Mouse (Mus musculus) effector memory CD4-positive, alpha-beta T cell, adult 7 months (primary cell): ENCODE data around the gene Sp6. TPM values are rescaled to one million over a fixed set of nuclear protein-coding genes. Genes with fewer than 3 reads are reported as not detected.

ENCODE experiments used
- polyA plus RNA-seq: library from polyadenylated mRNA; unstranded; fragments of 100-300 nt; shearing (Covaris generic); gene quantifications from one replicate; pipeline ENCODE4 v1.2.1, GENCODE M21; 2017

Gene Sp6
- 1.9 TPM for polyA plus RNA-seq

GRCm38 (mm10) chr11:97013121-97013670, at the start of gene Sp6:
Gene Sp6 (plus strand): TSS chr11:97013394.

GRCm38 (mm10) chr11:96982859-96983258, 30.3 kb upstream of the Sp6 start, which contains the start of gene Sp2:
Gene Sp2 (minus strand): TSS chr11:96982959.

GRCm38 (mm10) chr11:97029686-97030417, 16.7 kb downstream of the Sp6 start, which contains the start of gene Scrn2:
Gene Scrn2 (plus strand): TSS chr11:97029938.

GRCm38 (mm10) chr11:97041022-97041899, 28.1 kb downstream of the Sp6 start, which contains the start of the genes Lrrc46 and Mrpl10:
Gene Lrrc46 (minus strand): TSS chr11:97041407.
Gene Mrpl10 (plus strand): TSS chr11:97041560.

GRCm38 (mm10) chr11:97050216-97050943, 37.2 kb downstream of the Sp6 start, which contains the start of gene Osbpl7:
Gene Osbpl7 (plus strand): TSS chr11:97050628.

Other genes starting within 250 kb of the Sp6 start
- 18.2 TPM for gene Snx11, start 235.8 kb upstream of the Sp6 start, polyA plus RNA-seq
- 16.3 TPM for gene Cbx1, start 224.3 kb upstream of the Sp6 start, polyA plus RNA-seq
- 56.1 TPM for gene Nfe2l1, start 183.4 kb upstream of the Sp6 start, polyA plus RNA-seq
- not detected for gene Copz2, start 163.5 kb upstream of the Sp6 start, polyA plus RNA-seq
- gene Cdk5rap3, start 96.9 kb upstream of the Sp6 start, polyA plus RNA-seq: 76.6 TPM
- gene Prr15l, start 85.3 kb upstream of the Sp6 start, polyA plus RNA-seq: 0.67 TPM
- gene Pnpo, start 69.4 kb upstream of the Sp6 start, polyA plus RNA-seq: 36.5 TPM
- 82.1 TPM for gene Sp2, start 30.4 kb upstream of the Sp6 start, polyA plus RNA-seq
- gene Scrn2, start 16.5 kb downstream of the Sp6 start, polyA plus RNA-seq: 4.8 TPM
- not detected for gene Lrrc46, start 28.0 kb downstream of the Sp6 start, polyA plus RNA-seq
- gene Mrpl10, start 28.2 kb downstream of the Sp6 start, polyA plus RNA-seq: 33.7 TPM
- gene Osbpl7, start 37.2 kb downstream of the Sp6 start, polyA plus RNA-seq: 21.9 TPM
- 278 TPM for gene Tbx21, start 101.9 kb downstream of the Sp6 start, polyA plus RNA-seq
- 7.9 TPM for gene Tbkbp1, start 138.1 kb downstream of the Sp6 start, polyA plus RNA-seq
- gene Kpnb1, start 174.5 kb downstream of the Sp6 start, polyA plus RNA-seq: 19.9 TPM